Mouse (Mus musculus) layer of hippocampus, adult 9-10 months (tissue): ENCODE results near the gene Ubqln3.

Experiments
- DNase-seq: peaks from one replicate; pipeline ENCODE4 v3.0.0; 2022; ENCODE audit warnings: low spot score

The Ubqln3 gene

GRCm38 (mm10) chr7:104143179-104143578, at the start of gene Ubqln3:
TSS of gene Ubqln3 (minus strand) at chr7:104143279.
- DNase-seq, result no peak

GRCm38 (mm10) chr7:104191275-104191674, 48.2 kb upstream of the Ubqln3 start:
- DNase-seq, result no peak

GRCm38 (mm10) chr7:104183292-104183691, 40.2 kb upstream of the Ubqln3 start, which contains the start of gene Olfr648:
TSS of gene Olfr648 (minus strand) at chr7:104183392.
- DNase-seq, result no peak

- no peak for DNase-seq
These were observed 36.0 kb upstream of the Ubqln3 start for GRCm38 (mm10) chr7:104179074-104179473.

- no peak for DNase-seq
These were observed 35.5 kb upstream of the Ubqln3 start for GRCm38 (mm10) chr7:104178422-104179054.

- DNase-seq, result no peak
These were observed 32.0 kb upstream of the Ubqln3 start for GRCm38 (mm10) chr7:104175085-104175484.

GRCm38 (mm10) chr7:104169634-104170204, 26.6 kb upstream of the Ubqln3 start:
- no peak for DNase-seq

GRCm38 (mm10) chr7:104167105-104167504, 24.0 kb upstream of the Ubqln3 start:
- no peak for DNase-seq

- DNase-seq, result no peak
These were observed 7.4 kb upstream of the Ubqln3 start, which contains the start of gene Ubqlnl for GRCm38 (mm10) chr7:104150456-104150855. TSS of gene Ubqlnl (minus strand) at chr7:104150556.

- no peak for DNase-seq
These were observed 5.8 kb downstream of the Ubqln3 start, which contains the start of gene Olfr643 for GRCm38 (mm10) chr7:104137305-104137704. TSS of gene Olfr643 (minus strand) at chr7:104137405.

GRCm38 (mm10) chr7:104129726-104130125, 13.4 kb downstream of the Ubqln3 start, which contains the start of gene Ubqln5:
TSS of gene Ubqln5 (minus strand) at chr7:104129826.
- no peak for DNase-seq

GRCm38 (mm10) chr7:104104757-104104972, 38.4 kb downstream of the Ubqln3 start, which contains the start of gene Olfr646:
TSS of gene Olfr646 (plus strand) at chr7:104104873.
- DNase-seq, result no peak

GRCm38 (mm10) chr7:104103913-104104756, 38.9 kb downstream of the Ubqln3 start:
- no peak for DNase-seq
